Mouse (Mus musculus) thymus, postnatal 14 days (tissue): ENCODE measurements around the gene Clcf1.

Source experiments
- DNase-seq: peaks from one replicate; pipeline ENCODE4 v3.0.0; 2021

Clcf1 gene

DNA sequence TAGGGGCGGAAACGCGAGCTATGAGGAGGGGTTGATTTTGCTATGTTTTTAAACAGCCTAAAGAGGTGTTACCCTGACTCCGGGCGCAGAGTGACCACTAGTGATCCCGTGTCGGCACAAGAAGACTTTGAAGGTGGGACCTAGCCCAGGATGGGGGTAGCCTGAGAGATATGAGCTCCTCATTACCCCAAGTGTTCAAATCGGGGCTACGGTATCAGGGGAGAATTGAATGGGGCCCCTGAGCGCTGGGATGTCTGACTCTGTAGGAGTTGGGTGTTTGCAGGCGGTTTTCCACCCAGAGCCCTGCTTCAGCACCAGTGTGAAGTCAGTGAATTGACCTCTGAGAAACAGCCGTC is 43.8 kb downstream of the Clcf1 start:
- DNase-seq: no peak

DNA sequence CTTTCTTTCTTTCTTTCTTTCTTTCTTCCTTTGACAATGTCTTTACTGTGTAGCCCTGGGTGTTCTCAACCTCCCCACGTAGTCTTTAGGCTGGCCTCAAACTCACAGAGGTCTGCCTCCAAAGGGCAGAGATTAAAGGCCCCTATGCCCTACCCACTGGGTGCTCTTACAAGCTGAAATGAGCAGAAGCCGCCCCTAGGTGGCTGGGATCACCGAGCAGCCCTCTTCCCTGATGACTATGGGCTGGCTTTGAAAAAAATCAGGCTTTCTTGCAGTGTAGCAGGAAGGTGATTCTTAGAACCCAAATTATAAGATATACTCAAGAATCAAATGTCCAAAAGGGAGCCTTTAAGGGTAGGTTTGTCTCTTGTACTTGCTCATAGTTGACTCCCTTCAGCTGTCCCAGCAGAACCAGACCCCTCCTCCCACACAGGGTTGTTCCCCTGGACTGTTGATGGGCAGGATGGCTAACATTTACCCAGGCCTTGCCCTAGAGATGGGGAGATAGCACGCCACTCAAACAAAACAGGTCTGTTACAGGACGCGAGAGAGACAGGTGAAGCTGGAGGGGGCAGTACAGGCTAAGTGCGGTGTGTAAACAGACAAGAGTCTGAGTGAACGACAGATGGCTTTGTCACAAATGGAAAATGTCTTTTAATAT is 47.1 kb downstream of the Clcf1 start:
- peak; percentile 70 for DNase-seq

DNA sequence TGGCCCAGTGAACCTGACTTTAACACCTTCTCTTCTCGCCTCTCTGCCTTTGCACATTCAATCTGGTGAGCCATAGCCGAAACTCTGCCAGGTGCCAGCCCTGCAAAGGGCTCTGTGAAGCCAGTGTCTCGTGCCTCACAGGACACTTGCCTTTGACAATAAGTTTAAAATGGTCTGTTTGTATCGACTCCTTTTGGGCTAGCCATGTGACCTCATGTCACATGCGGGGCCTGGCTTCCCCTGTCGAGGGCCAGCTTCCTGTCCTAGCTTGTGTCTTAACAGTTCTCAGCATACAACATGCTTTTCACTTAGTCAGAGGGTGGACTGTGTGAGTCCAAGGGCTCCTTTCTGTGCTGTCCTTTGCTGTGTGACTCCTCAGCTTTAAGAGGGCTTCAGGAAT is 48.7 kb downstream of the Clcf1 start:
- no peak for DNase-seq

DNA sequence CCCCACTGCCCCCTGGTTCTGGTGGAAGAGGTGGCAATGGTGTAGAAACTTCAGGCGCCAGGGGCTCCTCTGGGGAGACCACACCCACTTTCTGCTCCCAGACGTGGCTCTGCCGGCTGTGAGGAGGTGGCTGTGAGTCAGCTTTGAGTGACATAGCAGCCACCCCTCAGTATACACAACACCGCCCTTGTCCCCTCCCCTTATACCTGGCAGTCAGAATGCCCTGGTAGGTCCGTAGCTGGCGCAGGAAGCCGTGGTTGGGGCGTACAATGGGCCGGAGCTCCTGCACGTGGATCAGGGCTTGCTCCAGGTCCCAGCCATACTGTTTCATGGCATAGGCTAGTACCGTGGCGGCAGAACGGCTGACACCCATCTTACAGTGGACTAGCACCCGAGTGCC is 49.7 kb downstream of the Clcf1 start:
- DNase-seq: no peak

DNA sequence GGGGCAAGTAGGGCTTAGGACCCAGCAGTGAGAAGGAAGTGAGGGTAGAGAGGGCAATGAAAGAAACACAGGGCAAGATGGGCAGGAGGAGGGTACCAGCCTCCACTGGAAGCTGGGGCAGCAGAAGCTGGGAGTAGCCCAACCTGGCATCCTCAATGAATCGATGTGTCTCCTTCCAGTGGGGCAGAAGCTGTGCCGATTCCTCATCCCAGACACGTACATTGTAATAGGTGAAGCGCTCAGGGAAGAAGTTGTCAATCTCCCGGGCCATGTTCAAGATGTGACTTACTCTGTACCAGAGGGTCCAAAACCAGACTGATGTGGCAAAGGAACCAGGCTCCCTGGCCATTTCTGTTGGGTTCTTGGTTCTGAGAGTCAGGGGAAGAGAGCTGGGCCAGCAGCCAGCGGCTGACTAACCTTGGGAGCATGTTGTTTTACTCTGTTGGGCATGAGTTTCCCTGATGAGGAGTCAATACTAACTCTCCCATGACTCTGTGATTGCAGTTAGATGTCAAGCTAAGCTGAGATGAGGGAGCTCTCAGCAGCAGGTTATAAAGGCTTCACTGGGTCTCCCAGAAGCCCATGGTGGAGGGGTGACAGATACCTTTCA is 50.2 kb downstream of the Clcf1 start:
- no peak for DNase-seq

DNA sequence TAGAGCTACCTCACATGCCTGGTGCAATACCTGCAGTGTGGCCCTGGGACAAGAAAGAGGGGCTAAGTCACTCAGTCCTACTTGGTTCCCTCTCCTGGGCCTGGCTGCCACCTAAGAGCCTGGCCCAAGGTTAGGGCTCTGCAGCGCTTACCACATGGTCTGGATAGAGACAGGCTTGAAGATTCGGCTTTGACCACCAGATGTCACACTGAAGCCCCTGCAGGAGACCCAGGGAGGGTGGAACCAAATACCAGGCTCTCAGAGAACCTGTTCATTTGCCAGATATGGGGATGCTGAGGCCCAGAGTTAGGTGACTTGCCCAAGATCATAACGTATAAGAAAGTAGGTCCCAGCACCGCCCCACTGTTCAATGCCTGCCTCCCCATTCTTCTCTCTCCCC is 51.9 kb downstream of the Clcf1 start:
- DNase-seq: peak; percentile 59

DNA sequence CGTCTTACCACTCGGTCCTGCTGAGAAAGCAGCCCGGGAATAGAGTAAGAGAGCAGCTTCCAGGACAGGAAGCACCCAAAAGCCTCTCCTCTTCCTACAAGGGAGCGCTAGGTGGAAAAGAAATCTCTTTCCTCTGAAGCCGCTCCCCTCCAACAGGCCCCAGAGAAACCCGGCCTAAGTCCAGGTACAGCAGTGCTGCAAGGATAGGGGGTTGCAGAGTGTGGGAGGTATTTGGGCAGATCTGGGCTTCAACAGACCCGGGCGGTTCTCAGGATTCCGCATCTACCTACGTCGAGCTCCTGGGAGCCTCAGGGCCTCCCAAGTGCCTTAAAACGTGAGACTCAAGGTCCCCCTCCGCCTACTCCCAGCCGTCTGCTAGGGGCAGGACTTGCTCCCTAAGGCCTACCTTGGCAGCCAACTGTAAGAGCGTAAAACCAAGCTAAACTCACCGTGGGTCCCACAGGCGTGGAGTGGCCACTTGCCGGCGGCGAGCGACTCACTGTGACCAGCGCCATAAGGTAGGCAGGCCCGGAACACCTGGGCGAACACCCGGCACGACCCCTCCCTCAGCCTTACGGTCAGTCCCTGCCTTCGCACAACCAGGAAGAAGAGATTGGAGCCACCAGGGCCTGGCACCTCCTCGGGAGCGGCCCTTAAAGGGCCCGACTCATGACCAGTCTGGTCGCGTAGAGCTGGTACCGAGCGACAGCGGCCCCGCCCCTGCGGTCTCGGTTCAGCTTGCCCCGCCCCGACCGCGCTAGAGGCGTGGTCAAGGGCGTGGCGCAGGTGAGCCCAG is 54.7 kb downstream of the Clcf1 start, which contains the start of gene Ssh3:
Gene Ssh3 (minus strand): TSS at position 615 of the 796 bp plus-strand sequence.
- DNase-seq: peak; percentile 67

DNA sequence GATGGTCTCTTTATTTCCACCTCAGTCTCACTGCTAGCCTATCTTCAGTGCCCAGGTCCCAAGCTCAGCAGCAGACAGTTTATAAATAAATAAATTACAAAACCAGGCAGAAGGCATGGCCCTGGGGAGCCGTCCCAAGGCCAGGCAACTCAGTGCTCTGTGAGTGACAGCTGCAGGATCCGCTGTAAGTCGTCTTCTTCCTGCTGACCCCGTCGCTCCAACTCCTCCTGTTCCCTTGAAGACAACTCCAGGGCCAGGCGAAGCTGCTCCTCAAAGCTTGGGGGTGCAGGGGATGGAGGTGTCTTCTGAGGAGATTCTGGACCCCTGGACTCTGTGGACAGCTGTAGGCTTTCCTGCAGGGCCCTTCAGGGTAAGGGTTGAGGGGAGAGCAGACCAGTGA is 56.1 kb downstream of the Clcf1 start:
- no peak for DNase-seq

DNA sequence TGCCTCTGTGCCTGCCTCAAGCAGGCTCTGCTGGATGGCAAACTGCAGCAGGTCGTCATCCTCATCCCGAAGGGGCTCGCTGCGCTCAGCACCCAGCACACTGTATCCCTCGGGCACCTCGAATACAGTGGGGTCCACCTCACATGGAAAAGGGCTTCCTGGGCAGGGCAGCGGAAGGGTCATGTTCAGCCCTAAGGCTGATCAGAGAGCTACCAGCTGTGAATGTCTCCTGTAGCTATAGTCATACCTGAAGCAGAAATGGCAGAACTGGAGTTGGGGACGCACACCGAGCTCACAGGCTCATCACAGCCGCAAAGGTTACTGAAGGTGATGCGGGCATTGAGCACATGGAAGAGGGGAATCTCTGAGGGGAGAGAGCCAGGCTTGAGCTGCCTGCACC is 56.9 kb downstream of the Clcf1 start:
- no peak for DNase-seq
